Mouse (Mus musculus) kidney, embryonic 15.5 days (tissue): ENCODE data around the gene Stk4. TPM values are rescaled to one million over a fixed set of nuclear protein-coding genes. Genes with fewer than 3 reads are reported as not detected.

Source experiments
- ATAC-seq: fragments of 200-750 bp; cut with Nextera tagmentation; replicated peaks from 2 replicates; pipeline ENCODE4 v1.8.0; 2017; ENCODE audit warnings: moderate TSS enrichment; ENCODE audit not compliant: low FRiP score
- H3K27ac ChIP-seq: fragments of 300-500 bp; sonication (generic); 2 replicates; pipeline ENCODE4 v1.5.1; 2015; ENCODE audit warnings: mild to moderate bottlenecking, inconsistent platforms
- H3K27me3 ChIP-seq: fragments of 300-500 bp; sonication (generic); 2 replicates; pipeline ENCODE4 v1.6.1; 2015; ENCODE audit warnings: inconsistent platforms
- H3K36me3 ChIP-seq: fragments of 300-500 bp; sonication (generic); 2 replicates; pipeline ENCODE4 v1.6.1; 2015; ENCODE audit warnings: inconsistent platforms
- H3K4me1 ChIP-seq: fragments of 300-500 bp; sonication (generic); 2 replicates; pipeline ENCODE4 v1.6.1; 2015; ENCODE audit warnings: inconsistent platforms
- H3K4me2 ChIP-seq: fragments of 300-500 bp; sonication (generic); 2 replicates; pipeline ENCODE4 v1.6.1; 2015; ENCODE audit warnings: moderate library complexity, mild to moderate bottlenecking, inconsistent platforms
- H3K4me3 ChIP-seq: fragments of 300-500 bp; sonication (generic); replicated peaks from 2 replicates; pipeline ENCODE4 v1.5.1; 2015; ENCODE audit warnings: mild to moderate bottlenecking, inconsistent platforms
- H3K9ac ChIP-seq: fragments of 300-500 bp; sonication (generic); 2 replicates; pipeline ENCODE4 v1.6.1; 2015; ENCODE audit warnings: mild to moderate bottlenecking, inconsistent platforms
- H3K9me3 ChIP-seq: fragments of 300-500 bp; sonication (generic); replicated peaks from 2 replicates; pipeline ENCODE4 v1.6.1; 2016; ENCODE audit warnings: inconsistent platforms
- WGBS: fragments of 180-500 bp; shearing (Covaris S2); methylation state at CpG from one replicate; pipeline ENCODE4 v1.1.7; 2015; ENCODE audit warnings: mixed read lengths; 5-methylcytosine and 5-hydroxymethylcytosine counted together
- polyA plus RNA-seq: library from polyadenylated mRNA; unstranded; fragments of >200 nt; fragmentation: Nextera tagmentation; extraction: Ambion mirVana; gene quantifications from 2 replicates; pipeline ENCODE4 v1.2.1, GENCODE M21; 2015

Stk4 gene
- polyA plus RNA-seq, 1 experiment from 2014 or later: 21.0 TPM

GRCm38 (mm10) chr2:164083609-164084341, 13.7 kb downstream of the Stk4 start:
- no peak overlapping the region for H3K9ac ChIP-seq
- no peak for ATAC-seq
- H3K27ac ChIP-seq: no peak overlapping the region
- no peaks in the 10 kb centered on the region for H3K27me3 ChIP-seq
- no peaks in the 10 kb centered on the region for H3K9me3 ChIP-seq
- H3K36me3 ChIP-seq: peaks cover 90% of the 10 kb centered on the region
- H3K4me2 ChIP-seq: no peak overlapping the region
- H3K4me3 ChIP-seq: no peak overlapping the region
- H3K4me1 ChIP-seq: no peaks in the 10 kb centered on the region
- WGBS: 90% methylated on average over 19 of the region's 19 CpGs

GRCm38 (mm10) chr2:164084342-164084700, 14.2 kb downstream of the Stk4 start:
- H3K27me3 ChIP-seq: no peaks in the 10 kb centered on the region
- WGBS: 90% methylated on average over 7 of the region's 7 CpGs
- H3K9me3 ChIP-seq: no peaks in the 10 kb centered on the region
- no peaks in the 10 kb centered on the region for H3K4me1 ChIP-seq
- H3K9ac ChIP-seq: no peak overlapping the region
- H3K36me3 ChIP-seq: peaks cover 95% of the 10 kb centered on the region
- ATAC-seq: no peak
- H3K4me2 ChIP-seq: no peak overlapping the region
- H3K27ac ChIP-seq: no peak overlapping the region
- H3K4me3 ChIP-seq: no peak overlapping the region

- no peaks in the 10 kb centered on the region for H3K4me1 ChIP-seq
- H3K27me3 ChIP-seq: no peaks in the 10 kb centered on the region
- H3K36me3 ChIP-seq: peaks cover 90% of the 10 kb centered on the region
- ATAC-seq: no peak
- WGBS: 92% methylated on average over 6 of the region's 6 CpGs
- no peaks in the 10 kb centered on the region for H3K9me3 ChIP-seq
- H3K4me2 ChIP-seq: no peak overlapping the region
- no peak overlapping the region for H3K4me3 ChIP-seq
- no peak overlapping the region for H3K27ac ChIP-seq
- no peak overlapping the region for H3K9ac ChIP-seq
Observed at GRCm38 (mm10) chr2:164087416-164088017, 17.4 kb downstream of the Stk4 start.

- Histone ChIP-seq H3K9ac (no peak overlapping the region), H3K4me3 (no peak overlapping the region), H3K4me1 (no peaks in the 10 kb centered on the region), H3K27ac (no peak overlapping the region), H3K27me3 (no peaks in the 10 kb centered on the region), H3K4me2 (no peak overlapping the region), H3K36me3 (peaks cover 86% of the 10 kb centered on the region), H3K9me3 (no peaks in the 10 kb centered on the region)
- ATAC-seq: no peak
- 88% methylated on average over 4 of the region's 4 CpGs for WGBS
Observed at GRCm38 (mm10) chr2:164089508-164089907, 19.4 kb downstream of the Stk4 start.

GRCm38 (mm10) chr2:164094152-164094551, 24.0 kb downstream of the Stk4 start:
- Histone ChIP-seq H3K9ac (no peak overlapping the region), H3K27ac (no peak overlapping the region), H3K9me3 (no peaks in the 10 kb centered on the region), H3K27me3 (no peaks in the 10 kb centered on the region), H3K36me3 (peaks cover 77% of the 10 kb centered on the region), H3K4me2 (no peak overlapping the region), H3K4me1 (no peaks in the 10 kb centered on the region), H3K4me3 (no peak overlapping the region)
- WGBS: 80% methylated on average over 7 of the region's 7 CpGs
- ATAC-seq: no peak

- Histone ChIP-seq H3K27me3 (no peaks in the 10 kb centered on the region), H3K27ac (no peak overlapping the region), H3K4me2 (no peak overlapping the region), H3K36me3 (peaks cover 78% of the 10 kb centered on the region), H3K9me3 (no peaks in the 10 kb centered on the region), H3K4me1 (no peaks in the 10 kb centered on the region), H3K4me3 (no peak overlapping the region), H3K9ac (no peak overlapping the region)
- WGBS: 94% methylated on average over 11 of the region's 11 CpGs
- ATAC-seq: no peak
Observed at GRCm38 (mm10) chr2:164098603-164099250, 28.6 kb downstream of the Stk4 start.

- Histone ChIP-seq H3K9ac (no peak overlapping the region), H3K4me2 (no peak overlapping the region), H3K9me3 (no peaks in the 10 kb centered on the region), H3K27me3 (no peaks in the 10 kb centered on the region), H3K27ac (no peak overlapping the region), H3K4me1 (no peaks in the 10 kb centered on the region), H3K36me3 (peaks cover 81% of the 10 kb centered on the region), H3K4me3 (no peak overlapping the region)
- no peak for ATAC-seq
- 70% methylated on average over 1 of the region's 1 CpGs for WGBS
Observed at GRCm38 (mm10) chr2:164101936-164102335, 31.8 kb downstream of the Stk4 start.

GRCm38 (mm10) chr2:164102366-164102765, 32.2 kb downstream of the Stk4 start:
- no peaks in the 10 kb centered on the region for H3K4me1 ChIP-seq
- H3K9me3 ChIP-seq: no peaks in the 10 kb centered on the region
- no peak overlapping the region for H3K4me3 ChIP-seq
- no peak for ATAC-seq
- H3K27ac ChIP-seq: no peak overlapping the region
- H3K36me3 ChIP-seq: peaks cover 84% of the 10 kb centered on the region
- 90% methylated on average over 3 of the region's 3 CpGs for WGBS
- H3K27me3 ChIP-seq: no peaks in the 10 kb centered on the region
- no peak overlapping the region for H3K4me2 ChIP-seq
- no peak overlapping the region for H3K9ac ChIP-seq

GRCm38 (mm10) chr2:164103501-164103900, 33.4 kb downstream of the Stk4 start:
- Histone ChIP-seq H3K4me1 (no peaks in the 10 kb centered on the region), H3K27ac (no peak overlapping the region), H3K27me3 (no peaks in the 10 kb centered on the region), H3K4me3 (no peak overlapping the region), H3K9ac (no peak overlapping the region), H3K36me3 (peaks cover 79% of the 10 kb centered on the region), H3K4me2 (no peak overlapping the region), H3K9me3 (no peaks in the 10 kb centered on the region)
- ATAC-seq: no peak
- 41% methylated on average over 4 of the region's 4 CpGs for WGBS

GRCm38 (mm10) chr2:164106287-164107035, 36.3 kb downstream of the Stk4 start:
- no peak overlapping the region for H3K9ac ChIP-seq
- no peaks in the 10 kb centered on the region for H3K9me3 ChIP-seq
- WGBS: 91% methylated on average over 14 of the region's 14 CpGs
- ATAC-seq: no peak
- no peak overlapping the region for H3K4me2 ChIP-seq
- no peak overlapping the region for H3K4me3 ChIP-seq
- H3K36me3 ChIP-seq: peaks cover 66% of the 10 kb centered on the region
- no peak overlapping the region for H3K27ac ChIP-seq
- H3K27me3 ChIP-seq: no peaks in the 10 kb centered on the region
- H3K4me1 ChIP-seq: no peaks in the 10 kb centered on the region

GRCm38 (mm10) chr2:164107125-164107874, 37.2 kb downstream of the Stk4 start:
- Histone ChIP-seq H3K4me3 (no peak overlapping the region), H3K36me3 (peaks cover 64% of the 10 kb centered on the region), H3K9ac (no peak overlapping the region), H3K4me1 (no peaks in the 10 kb centered on the region), H3K27ac (no peak overlapping the region), H3K27me3 (no peaks in the 10 kb centered on the region), H3K4me2 (no peak overlapping the region), H3K9me3 (no peaks in the 10 kb centered on the region)
- WGBS: 81% methylated on average over 16 of the region's 16 CpGs
- no peak for ATAC-seq
